Mouse (Mus musculus) heart, adult 9 months (tissue): Measurements from ENCODE around the gene Ttc27.

Experiments used
- DNase-seq, 2 experiments: peaks; one replicate each; pipeline ENCODE4 v3.0.0; 2022; ENCODE audit warnings: low spot score in 2 of 2

Gene Ttc27

GRCm38 (mm10) chr17:74752906-74753627 is 35.5 kb downstream of the Ttc27 start:
- DNase-seq: no peak

- DNase-seq: no peak
Measured at GRCm38 (mm10) chr17:74753628-74754104, 36.1 kb downstream of the Ttc27 start.

- no peak for DNase-seq
Measured at GRCm38 (mm10) chr17:74754369-74755118, 37.0 kb downstream of the Ttc27 start.

- no peak for DNase-seq
Measured at GRCm38 (mm10) chr17:74769390-74769811, 51.9 kb downstream of the Ttc27 start.

GRCm38 (mm10) chr17:74772364-74772763 is 54.8 kb downstream of the Ttc27 start:
- no peak for DNase-seq

GRCm38 (mm10) chr17:74773556-74773955 is 56.0 kb downstream of the Ttc27 start:
- no peak for DNase-seq

GRCm38 (mm10) chr17:74780133-74780532 is 62.6 kb downstream of the Ttc27 start:
- no peak for DNase-seq

GRCm38 (mm10) chr17:74780627-74781026 is 63.1 kb downstream of the Ttc27 start:
- no peak for DNase-seq

- no peak for DNase-seq
Measured at GRCm38 (mm10) chr17:74781911-74782310, 64.4 kb downstream of the Ttc27 start.

- no peak for DNase-seq
Measured at GRCm38 (mm10) chr17:74785586-74785985, 68.1 kb downstream of the Ttc27 start.

- no peak for DNase-seq
Measured at GRCm38 (mm10) chr17:74786198-74786734, 68.7 kb downstream of the Ttc27 start.

GRCm38 (mm10) chr17:74796023-74796699 is 78.6 kb downstream of the Ttc27 start:
- no peak for DNase-seq

GRCm38 (mm10) chr17:74799865-74800264 is 82.3 kb downstream of the Ttc27 start:
- no peak for DNase-seq

GRCm38 (mm10) chr17:74802765-74803164 is 85.2 kb downstream of the Ttc27 start:
- no peak for DNase-seq

GRCm38 (mm10) chr17:74803835-74804234 is 86.3 kb downstream of the Ttc27 start:
- no peak for DNase-seq

- DNase-seq: no peak
Measured at GRCm38 (mm10) chr17:74804321-74804930, 86.9 kb downstream of the Ttc27 start.

- no peak for DNase-seq
Measured at GRCm38 (mm10) chr17:74807509-74808248, 90.1 kb downstream of the Ttc27 start.

GRCm38 (mm10) chr17:74808330-74808729 is 90.8 kb downstream of the Ttc27 start:
- no peak for DNase-seq

- no peak for DNase-seq
Measured at GRCm38 (mm10) chr17:74808901-74809300, 91.4 kb downstream of the Ttc27 start.

GRCm38 (mm10) chr17:74810892-74811625 is 93.5 kb downstream of the Ttc27 start:
- DNase-seq: peak; percentile 41 to 49
